Mouse (Mus musculus): ENCODE results near the gene Hoxd9.

DNA sequence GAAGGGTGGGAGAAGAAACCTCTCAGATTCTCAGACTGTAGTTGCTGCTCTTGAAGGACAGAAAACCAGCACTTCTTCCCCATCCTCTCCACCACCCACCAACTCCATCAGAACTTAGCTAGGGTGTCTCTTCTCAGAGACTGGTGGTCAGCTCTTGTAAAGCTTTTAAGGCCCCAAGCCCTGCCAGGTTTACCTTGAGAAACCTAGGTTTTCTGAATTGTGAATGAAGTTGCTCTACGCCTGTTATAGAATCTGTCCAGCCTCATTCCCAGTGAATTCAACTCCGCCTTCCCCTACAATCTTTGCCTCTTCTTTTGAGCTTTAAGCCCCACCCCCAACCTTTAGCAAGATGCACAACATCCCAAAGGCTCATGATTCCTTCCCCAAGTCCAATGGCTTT, 20.4 kb upstream of the Hoxd9 start:
- no peak for TF ChIP-seq POLR2A (IDR thresholded peaks at IDR 0.05; ENCODE audit: borderline replicate concordance, low read depth, low read length)
- no peak for TF ChIP-seq CTCF (IDR thresholded peaks at IDR 0.05; ENCODE audit: low read depth, low read length)
